ENCODE assay signal across 9 mouse cellular contexts in genomic region chr6:108408053-108408452, GRCm38 (mm10).
DNase-seq lines count a peak whose midpoint lies in the region; ATAC-seq and TF ChIP-seq lines count a peak whose summit lies in the region.
"Had no signal": no experiment of that assay in that cellular context is flagged by ENCODE, and none has a peak within 500 bp of the region (broad histone marks: within the 10 kb centered on the region; RNA-seq: fewer than 3 reads in every experiment).

No protein-coding gene starts in this region.

- 94% methylated on average over 3 of the region's 3 CpGs for WGBS in hindbrain, embryonic 12.5 days
- 93% methylated on average over 3 of the region's 3 CpGs for WGBS in midbrain, embryonic 10.5 days
- WGBS in stomach, postnatal 0 days: 87% methylated on average over 3 of the region's 3 CpGs

- no peak for TF ChIP-seq EP300 in stomach, postnatal 0 days (optimal IDR thresholded peaks at IDR 0.05)

- no peak overlapping the region for H3K4me3 ChIP-seq in hindbrain, embryonic 12.5 days
- H3K4me3 ChIP-seq in midbrain, embryonic 10.5 days: no peak overlapping the region
- no peak overlapping the region for H3K4me3 ChIP-seq in stomach, postnatal 0 days (ENCODE audit: low read depth, low read length)
- H3K4me3 ChIP-seq: erythroblast, embryonic 14.5 days had no signal

- no peak overlapping the region for H3K4me2 ChIP-seq in hindbrain, embryonic 12.5 days (replicated peaks)
- H3K4me2 ChIP-seq in stomach, postnatal 0 days (replicated peaks; ENCODE audit: low read depth): no peak overlapping the region

- no peak overlapping the region for H3K9ac ChIP-seq in hindbrain, embryonic 12.5 days
- no peak overlapping the region for H3K9ac ChIP-seq in stomach, postnatal 0 days (ENCODE audit: low read length)

- no peaks in the 10 kb centered on the region for H3K9me3 ChIP-seq in hindbrain, embryonic 12.5 days (replicated peaks)
- no peaks in the 10 kb centered on the region for H3K9me3 ChIP-seq in midbrain, embryonic 10.5 days (replicated peaks)
- no peaks in the 10 kb centered on the region for H3K9me3 ChIP-seq in stomach, postnatal 0 days (ENCODE audit: control insufficient read depth, low read length)

- peak; percentile 40 to 70 for DNase-seq in layer of hippocampus, adult 18-20 months (ENCODE audit: low spot score in 2 of 2)
- no peak for DNase-seq in layer of hippocampus, adult 9-10 months (ENCODE audit: low spot score)
- DNase-seq in ZHBTc4 (ENCODE audit: low read depth, low spot score): peak; percentile 83
- DNase-seq in embryo, embryonic 11.5 days (ENCODE audit: low read depth, low spot score): peak; percentile 56
- peak; percentile 55 to 71 for DNase-seq in left cerebral cortex, postnatal 25 days (ENCODE audit: low spot score in 2 of 2)
- peak; percentile 50 for DNase-seq in midbrain, embryonic 10.5 days (ENCODE audit: low spot score)
- peak; percentile 45 for DNase-seq in stomach, postnatal 0 days (ENCODE audit: low spot score)

- TF ChIP-seq CTCF in stomach, postnatal 0 days (IDR thresholded peaks at IDR 0.05; ENCODE audit: low read depth): peak; percentile 94

- ATAC-seq in hindbrain, embryonic 12.5 days (ENCODE audit: low FRiP score): peak; percentile 80; the same call in 1 of the 2 replicates
- no peak for ATAC-seq in stomach, postnatal 0 days (ENCODE audit: low FRiP score, low TSS enrichment)

- no peaks in the 10 kb centered on the region for H3K4me1 ChIP-seq in hindbrain, embryonic 12.5 days
- no peaks in the 10 kb centered on the region for H3K4me1 ChIP-seq in midbrain, embryonic 10.5 days
- H3K4me1 ChIP-seq in stomach, postnatal 0 days (replicated peaks; ENCODE audit: control insufficient read depth, insufficient read depth): no peaks in the 10 kb centered on the region

- 0 out of 2 replicates have a peak, but pooled peaks cover 3% of the 10 kb centered on the region for H3K36me3 ChIP-seq in hindbrain, embryonic 12.5 days
- peaks cover 27% of the 10 kb centered on the region for H3K36me3 ChIP-seq in midbrain, embryonic 10.5 days
- H3K36me3 ChIP-seq in stomach, postnatal 0 days (ENCODE audit: control insufficient read depth, insufficient read depth, low read length): peaks cover 9% of the 10 kb centered on the region; the same call in 1 of the 2 replicates

- H3K27me3 ChIP-seq in hindbrain, embryonic 12.5 days: no peaks in the 10 kb centered on the region
- no peaks in the 10 kb centered on the region for H3K27me3 ChIP-seq in midbrain, embryonic 10.5 days (ENCODE audit: low read depth, poor library complexity, severe bottlenecking)
- no peaks in the 10 kb centered on the region for H3K27me3 ChIP-seq in stomach, postnatal 0 days (ENCODE audit: control insufficient read depth, insufficient read depth, low read length)

- no peak overlapping the region for H3K27ac ChIP-seq in hindbrain, embryonic 12.5 days
- no peak overlapping the region for H3K27ac ChIP-seq in midbrain, embryonic 10.5 days (replicated peaks)
- H3K27ac ChIP-seq in stomach, postnatal 0 days (replicated peaks): no peak overlapping the region

- intact Hi-C loops in left cerebral cortex, postnatal 25 days (cut with DNase I): loop anchor here (1.0 kb wide), 1 partner anchor 310 kb away; no protein-coding TSS in a partner anchor
